20 mouse cellular contexts compared by ENCODE assay signal in the genomic region with DNA sequence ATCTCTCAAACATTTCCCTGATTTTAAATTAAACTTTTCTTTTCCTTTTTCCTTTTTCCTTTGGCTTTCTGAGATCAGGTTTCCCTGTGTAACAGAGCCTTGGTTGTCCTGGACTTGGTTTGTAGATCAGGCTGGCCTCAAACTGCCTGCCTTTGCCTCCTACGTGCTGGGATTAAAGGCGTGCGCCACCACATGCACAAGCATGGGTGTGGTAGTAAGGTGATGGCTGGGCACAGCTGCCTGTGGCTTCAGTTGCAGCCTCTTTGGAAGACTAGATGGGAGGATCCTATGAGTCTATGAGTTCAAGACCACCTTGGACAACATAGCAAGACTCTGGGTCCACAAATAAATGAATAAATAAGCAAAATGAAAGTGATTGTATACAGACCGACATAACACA.
"Had no signal": no experiment of that assay in that cellular context is flagged by ENCODE, and none has a peak within 500 bp of the region (broad histone marks: within the 10 kb centered on the region; RNA-seq: fewer than 3 reads in every experiment).

No protein-coding gene starts in this region.

- H3K27me3 ChIP-seq: liver, embryonic 15.5 days; lung, embryonic 15.5 days; megakaryocyte, embryonic 14.5 days; neural tube, embryonic 13.5 days; neural tube, embryonic 15.5 days had no signal

- H3K4me3 ChIP-seq: liver, embryonic 15.5 days; lung, embryonic 15.5 days; megakaryocyte, embryonic 14.5 days; midbrain, embryonic 13.5 days; midbrain, embryonic 15.5 days; neural tube, embryonic 13.5 days; neural tube, embryonic 15.5 days had no signal

- H3K36me3 ChIP-seq: liver, embryonic 15.5 days; lung, embryonic 15.5 days; midbrain, embryonic 13.5 days; midbrain, embryonic 15.5 days; neural tube, embryonic 13.5 days; neural tube, embryonic 15.5 days had no signal

- H3K27ac ChIP-seq: liver, embryonic 15.5 days; lung, embryonic 15.5 days; macrophage; midbrain, embryonic 13.5 days; midbrain, embryonic 15.5 days; neural tube, embryonic 13.5 days; neural tube, embryonic 15.5 days had no signal

- DNase-seq: liver, postnatal 0 days; lung, adult 2 months; lung, postnatal 14 days; lung, postnatal 36 days; retina, postnatal 1 day; right cerebral cortex, adult 18-20 months; right cerebral cortex, postnatal 25 days; right cerebral cortex, postnatal 4 days; spleen, adult 18-20 months; thymus, adult 18-20 months; thymus, postnatal 14 days; thymus, postnatal 36 days had no signal
